In genomic region chr11:32132008-32132615, GRCm38 (mm10) we compare ENCODE assay signal across 9 mouse cellular contexts.
A peak's percentile ranks its signal among the peaks of the same experiment; 100 is the strongest.
DNase-seq lines count a peak whose midpoint lies in the region; ATAC-seq lines count a peak whose summit lies in the region.
"Had no signal": no experiment of that assay in that cellular context is flagged by ENCODE, and none has a peak within 500 bp of the region (broad histone marks: within the 10 kb centered on the region; RNA-seq: fewer than 3 reads in every experiment).

No protein-coding gene starts in this region.

- no peak overlapping the region for H3K4me2 ChIP-seq in limb, embryonic 11.5 days (ENCODE audit: low read depth, severe bottlenecking)
- H3K4me2 ChIP-seq: embryonic facial prominence, embryonic 12.5 days had no signal

- ATAC-seq in limb, embryonic 11.5 days (ENCODE audit: insufficient number of reproducible peaks, low FRiP score, low TSS enrichment, low read depth): no peak
- no peak for ATAC-seq in megakaryocyte, adult 5-6 weeks (ENCODE audit: poor library complexity, severe bottlenecking)

- no peaks in the 10 kb centered on the region for H3K9me3 ChIP-seq in limb, embryonic 11.5 days (ENCODE audit: control insufficient read depth, low read length)
- no peaks in the 10 kb centered on the region for H3K9me3 ChIP-seq in limb, embryonic 10.5 days (replicated peaks)
- H3K9me3 ChIP-seq: embryonic facial prominence, embryonic 12.5 days had no signal

- H3K27me3 ChIP-seq in limb, embryonic 11.5 days (ENCODE audit: control insufficient read depth, insufficient read depth, low read length): no peaks in the 10 kb centered on the region
- H3K27me3 ChIP-seq in limb, embryonic 10.5 days (ENCODE audit: low read depth, poor library complexity, severe bottlenecking): 0 out of 2 replicates have a peak, but pooled peaks cover 2% of the 10 kb centered on the region
- H3K27me3 ChIP-seq: embryonic facial prominence, embryonic 12.5 days had no signal

- peak; percentile 47 to 62 for DNase-seq in cerebellum, postnatal 10 days
- DNase-seq in cerebellum, adult 11-12 months: no peak
- peak; percentile 64 for DNase-seq in limb, embryonic 11.5 days (ENCODE audit: low spot score)
- DNase-seq in limb, embryonic 10.5 days (ENCODE audit: low spot score): no peak
- peak; percentile 74 for DNase-seq in ZHBTc4 (ENCODE audit: low read depth, low spot score)
- DNase-seq in retina, postnatal 1 day: peak; percentile 51
- DNase-seq in cerebellum, adult 8-10 months: no peak

- no peaks in the 10 kb centered on the region for H3K36me3 ChIP-seq in limb, embryonic 11.5 days (ENCODE audit: control insufficient read depth, insufficient read depth, low read length)
- H3K36me3 ChIP-seq in limb, embryonic 10.5 days: no peaks in the 10 kb centered on the region
- H3K36me3 ChIP-seq: embryonic facial prominence, embryonic 12.5 days had no signal

- 46% methylated on average over 3 of the region's 3 CpGs for WGBS in limb, embryonic 11.5 days
- WGBS in limb, embryonic 10.5 days: 68% methylated on average over 3 of the region's 3 CpGs

- H3K4me1 ChIP-seq in limb, embryonic 11.5 days (ENCODE audit: control insufficient read depth, insufficient read depth, low read length): no peaks in the 10 kb centered on the region
- 0 out of 2 replicates have a peak, but pooled peaks cover 5% of the 10 kb centered on the region for H3K4me1 ChIP-seq in limb, embryonic 10.5 days
- H3K4me1 ChIP-seq: embryonic facial prominence, embryonic 12.5 days had no signal

- no peak overlapping the region for H3K27ac ChIP-seq in limb, embryonic 11.5 days (replicated peaks; ENCODE audit: low read depth, low read length)
- no peak overlapping the region for H3K27ac ChIP-seq in limb, embryonic 10.5 days
- H3K27ac ChIP-seq: embryonic facial prominence, embryonic 12.5 days had no signal

- no peak overlapping the region for H3K4me3 ChIP-seq in limb, embryonic 11.5 days (ENCODE audit: low read depth, low read length)
- no peak overlapping the region for H3K4me3 ChIP-seq in limb, embryonic 10.5 days
- H3K4me3 ChIP-seq: embryonic facial prominence, embryonic 12.5 days had no signal

- no peak overlapping the region for H3K9ac ChIP-seq in limb, embryonic 11.5 days (ENCODE audit: low read length)
- H3K9ac ChIP-seq: embryonic facial prominence, embryonic 12.5 days had no signal

Comparison
In these comparisons a context has a peak if more than half of its experiments do, and no peak if none do; other contexts are left out.
1. DNase-seq: peak in cerebellum, postnatal 10 days (2 of 2), limb, embryonic 11.5 days (single experiment), ZHBTc4 (single experiment) and retina, postnatal 1 day (single experiment); none in cerebellum, adult 11-12 months (single experiment), limb, embryonic 10.5 days (single experiment) and cerebellum, adult 8-10 months (single experiment).